Mouse (Mus musculus) small intestine, adult 2 months (tissue): ENCODE measurements around the gene Camkk2. TPM values are rescaled to one million over a fixed set of nuclear protein-coding genes. Genes with fewer than 3 reads are reported as not detected.

Experiments
- H3K27ac ChIP-seq: fragments of 200-500 bp; 2 replicates; pipeline ENCODE4 v1.5.1; 2012; ENCODE audit warnings: low read depth, low read length, control low read depth, inconsistent platforms; ENCODE audit not compliant: insufficient read depth
- H3K27me3 ChIP-seq: fragments of 200-500 bp; 2 replicates; pipeline ENCODE4 v1.6.1; 2012; ENCODE audit warnings: mild to moderate bottlenecking, moderate library complexity, low read length, inconsistent platforms; ENCODE audit not compliant: control insufficient read depth, insufficient read depth
- H3K36me3 ChIP-seq: fragments of 200-500 bp; 2 replicates; pipeline ENCODE4 v1.6.1; 2012; ENCODE audit warnings: mild to moderate bottlenecking, low read length, control low read depth, inconsistent platforms; ENCODE audit not compliant: control insufficient read depth, insufficient read depth
- H3K4me1 ChIP-seq: fragments of 200-500 bp; 2 replicates; pipeline ENCODE4 v1.6.1; 2012; ENCODE audit warnings: low read length, inconsistent platforms, mixed read lengths; ENCODE audit not compliant: control insufficient read depth, insufficient read depth, insufficient read length
- H3K4me3 ChIP-seq: fragments of 200-500 bp; 2 replicates; pipeline ENCODE4 v1.5.1; 2012; ENCODE audit warnings: low read depth, mild to moderate bottlenecking, control low read depth, inconsistent platforms, low read length, moderate library complexity
- CTCF ChIP-seq: fragments of 200-500 bp; IDR thresholded peaks from 2 replicates; pipeline ENCODE4 v1.5.1; 2012; ENCODE audit warnings: low read depth, mild to moderate bottlenecking, control low read depth, inconsistent platforms, low read length, moderate library complexity, mixed read lengths; ENCODE audit not compliant: insufficient replicate concordance, insufficient read length; ENCODE audit errors: extremely low read depth
- POLR2A ChIP-seq: fragments of 200-500 bp; IDR thresholded peaks from 2 replicates; pipeline ENCODE4 v1.6.1; 2012; ENCODE audit warnings: low read depth, mild to moderate bottlenecking, control low read depth, inconsistent platforms, low read length, moderate library complexity
- WGBS: fragments of 180-500 bp; shearing (Covaris S2); methylation state at CpG from one replicate; pipeline ENCODE4 v1.1.7; 2018; 5-methylcytosine and 5-hydroxymethylcytosine counted together
- polyA plus RNA-seq: library from polyadenylated mRNA; depleted of rRNA; stranded (reverse); fragments of >200 nt; gene quantifications from 2 replicates; pipeline ENCODE4 v1.2.3, GENCODE M21; 2012

Camkk2 gene
- polyA plus RNA-seq, 1 experiment = 6.8 TPM

GRCm38 (mm10) chr5:122726068-122726467 lies 53.1 kb downstream of the Camkk2 start:
- TF ChIP-seq CTCF (peak; percentile 56; the same call in 1 of the 2 replicates), POLR2A (no peak)
- H3K27ac ChIP-seq = no peak overlapping the region
- WGBS = 18% methylated on average over 7 of the region's 7 CpGs
- H3K27me3 ChIP-seq = no peaks in the 10 kb centered on the region
- H3K4me3 ChIP-seq = no peak overlapping the region
- H3K36me3 ChIP-seq = peaks cover 12% of the 10 kb centered on the region
- H3K4me1 ChIP-seq = 0 out of 2 replicates have a peak, but pooled peaks cover 6% of the 10 kb centered on the region

- WGBS = 87% methylated on average over 13 of the region's 13 CpGs
- TF ChIP-seq POLR2A = no peak
- no peak for TF ChIP-seq CTCF
- Histone ChIP-seq H3K4me1 (0 out of 2 replicates have a peak, but pooled peaks cover 3% of the 10 kb centered on the region), H3K27ac (no peak overlapping the region), H3K27me3 (no peaks in the 10 kb centered on the region), H3K4me3 (no peak overlapping the region), H3K36me3 (peaks cover 12% of the 10 kb centered on the region)
Measured at GRCm38 (mm10) chr5:122725453-122725852, 53.8 kb downstream of the Camkk2 start.

DNA sequence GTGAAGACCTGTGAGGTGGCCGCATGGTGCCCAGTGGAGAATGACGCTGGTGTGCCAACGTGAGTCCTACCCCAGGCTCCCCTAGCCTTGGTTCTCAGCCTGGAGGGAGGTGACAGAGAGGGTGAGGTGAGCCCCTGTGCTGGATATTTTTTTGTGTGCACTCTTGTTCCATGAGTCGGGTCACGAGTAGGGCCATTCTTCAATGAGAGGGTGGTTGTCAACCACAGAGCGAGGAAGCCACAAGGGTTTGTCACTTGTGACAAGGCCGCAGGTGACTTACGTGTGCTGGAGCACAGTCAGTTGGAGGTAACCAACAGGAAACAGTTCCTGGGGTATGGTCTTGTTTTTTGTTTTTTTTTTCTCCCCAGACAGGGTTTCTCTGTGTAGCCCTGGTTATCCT lies 60.0 kb downstream of the Camkk2 start:
- Histone ChIP-seq H3K4me1 (no peaks in the 10 kb centered on the region), H3K27ac (no peak overlapping the region), H3K4me3 (no peak overlapping the region), H3K27me3 (no peaks in the 10 kb centered on the region), H3K36me3 (peaks cover 32% of the 10 kb centered on the region)
- TF ChIP-seq POLR2A (no peak), CTCF (no peak)
- 94% methylated on average over 8 of the region's 8 CpGs for WGBS

DNA sequence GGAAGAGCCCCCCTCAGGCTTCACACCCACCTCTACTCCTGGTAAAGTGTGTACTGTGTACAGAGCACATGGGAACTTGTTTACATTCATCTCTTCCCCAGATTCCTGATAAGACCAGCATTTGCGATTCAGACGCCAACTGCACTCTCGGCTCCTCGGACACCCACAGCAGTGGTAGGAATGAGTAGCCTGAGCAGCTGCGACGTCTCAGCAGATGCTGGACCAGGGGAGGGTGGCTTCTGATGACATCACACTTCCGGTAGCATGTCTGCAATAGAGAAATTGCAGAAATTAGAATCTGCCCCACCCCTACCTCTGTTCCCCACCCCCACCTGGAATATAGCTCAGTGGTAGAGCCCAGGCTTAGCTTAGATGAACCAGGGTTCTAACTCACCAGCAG lies 60.8 kb downstream of the Camkk2 start:
- Histone ChIP-seq H3K36me3 (peaks cover 32% of the 10 kb centered on the region), H3K4me3 (no peak overlapping the region), H3K27ac (no peak overlapping the region), H3K4me1 (no peaks in the 10 kb centered on the region), H3K27me3 (no peaks in the 10 kb centered on the region)
- TF ChIP-seq POLR2A (no peak), CTCF (no peak)
- 64% methylated on average over 7 of the region's 7 CpGs for WGBS

GRCm38 (mm10) chr5:122716793-122717192 lies 62.4 kb downstream of the Camkk2 start:
- Histone ChIP-seq H3K27ac (no peak overlapping the region), H3K4me3 (no peak overlapping the region), H3K4me1 (no peaks in the 10 kb centered on the region), H3K27me3 (no peaks in the 10 kb centered on the region), H3K36me3 (peaks cover 32% of the 10 kb centered on the region)
- WGBS = 100% methylated on average over 2 of the region's 2 CpGs
- TF ChIP-seq CTCF = no peak
- no peak for TF ChIP-seq POLR2A

- no peak for TF ChIP-seq CTCF
- TF ChIP-seq POLR2A = no peak
- no peaks in the 10 kb centered on the region for H3K27me3 ChIP-seq
- no peak overlapping the region for H3K4me3 ChIP-seq
- peaks cover 32% of the 10 kb centered on the region for H3K36me3 ChIP-seq
- 86% methylated on average over 1 of the region's 1 CpGs for WGBS
- H3K27ac ChIP-seq = no peak overlapping the region
- H3K4me1 ChIP-seq = no peaks in the 10 kb centered on the region
Measured at GRCm38 (mm10) chr5:122715723-122716122, 63.5 kb downstream of the Camkk2 start.

DNA sequence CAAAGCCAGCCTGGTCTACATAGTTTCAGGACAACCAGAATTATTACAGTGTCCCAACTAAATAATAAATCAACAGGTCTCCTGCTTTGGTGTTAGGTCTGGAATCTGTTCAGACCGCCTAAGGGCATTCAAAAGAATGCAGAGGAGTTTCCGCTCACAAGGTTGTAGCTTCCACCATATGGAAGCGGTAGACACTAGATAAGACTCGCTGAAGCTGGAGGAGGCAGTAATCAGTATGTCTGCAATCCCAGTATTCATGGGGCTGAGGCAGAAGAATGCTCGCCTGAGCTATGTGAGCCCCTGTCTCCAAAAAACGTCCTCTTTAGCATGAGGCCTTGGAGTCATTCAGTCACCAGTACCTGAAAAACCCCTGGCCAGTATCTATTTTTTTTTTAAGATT lies 70.4 kb downstream of the Camkk2 start:
- 87% methylated on average over 6 of the region's 6 CpGs for WGBS

More for the DNA sequence above, 70.4 kb downstream of the Camkk2 start:
- no peaks in the 10 kb centered on the region for H3K27me3 ChIP-seq
- H3K4me3 ChIP-seq = no peak overlapping the region
- H3K4me1 ChIP-seq = peaks cover 4% of the 10 kb centered on the region; the same call in 1 of the 2 replicates
- 0 out of 2 replicates have a peak overlapping the region, but pooled peaks have one; percentile 67 for H3K27ac ChIP-seq
- no peaks in the 10 kb centered on the region for H3K36me3 ChIP-seq
- TF ChIP-seq POLR2A = no peak
- TF ChIP-seq CTCF = no peak
